Mouse (Mus musculus) gastrocnemius, adult 2 months (tissue): Measurements from ENCODE around the gene Rufy2. TPM values are rescaled to one million over a fixed set of nuclear protein-coding genes. Genes with fewer than 3 reads are reported as not detected.

ENCODE experiments used
- DNase-seq: peaks from one replicate; pipeline ENCODE4 v3.0.0; 2022
- H3K27ac ChIP-seq: fragments of 200-600 bp; 2 replicates; pipeline ENCODE4 v1.8.1; 2022; ENCODE audit warnings: mild to moderate bottlenecking
- H3K4me3 ChIP-seq: fragments of 200-600 bp; 2 replicates; pipeline ENCODE4 v1.8.1; 2022; ENCODE audit warnings: mild to moderate bottlenecking, moderate library complexity
- CTCF ChIP-seq: fragments of 200-600 bp; IDR thresholded peaks from 2 replicates; pipeline ENCODE4 v1.8.1; 2022; ENCODE audit warnings: antibody characterized with exemption, mild to moderate bottlenecking, moderate library complexity
- intact Hi-C: fragments of 180-260 bp; cut with DNase I; formaldehyde crosslinking; loops from one replicate; pipeline ENCODE4 v1.15.1; 2025
- long read RNA-seq, 2 experiments: library from polyadenylated mRNA; stranded (forward); transcript quantifications; one replicate each; pipeline ENCODE4 v2.0.0; 2021
- total RNA-seq, 2 experiments: library from RNA; stranded (reverse); gene quantifications; 2 replicates each; pipeline ENCODE4 v1.2.3; 2021

Rufy2 gene
- 1 to 10 TPM; 3.8 to 4.7 TPM for total RNA-seq
- long read RNA-seq, experiment 1, partial matches to known transcripts = 0 of 5 reads
- long read RNA-seq, experiment 1, other reads (novel, unspliced or antisense) = 5 of 5 reads
- long read RNA-seq, experiment 2, full-length matches to known transcripts = 1 of 6 reads
- long read RNA-seq, experiment 2, partial matches to known transcripts = 0 of 6 reads
- long read RNA-seq, experiment 2, other reads (novel, unspliced or antisense) = 5 of 6 reads

DNA sequence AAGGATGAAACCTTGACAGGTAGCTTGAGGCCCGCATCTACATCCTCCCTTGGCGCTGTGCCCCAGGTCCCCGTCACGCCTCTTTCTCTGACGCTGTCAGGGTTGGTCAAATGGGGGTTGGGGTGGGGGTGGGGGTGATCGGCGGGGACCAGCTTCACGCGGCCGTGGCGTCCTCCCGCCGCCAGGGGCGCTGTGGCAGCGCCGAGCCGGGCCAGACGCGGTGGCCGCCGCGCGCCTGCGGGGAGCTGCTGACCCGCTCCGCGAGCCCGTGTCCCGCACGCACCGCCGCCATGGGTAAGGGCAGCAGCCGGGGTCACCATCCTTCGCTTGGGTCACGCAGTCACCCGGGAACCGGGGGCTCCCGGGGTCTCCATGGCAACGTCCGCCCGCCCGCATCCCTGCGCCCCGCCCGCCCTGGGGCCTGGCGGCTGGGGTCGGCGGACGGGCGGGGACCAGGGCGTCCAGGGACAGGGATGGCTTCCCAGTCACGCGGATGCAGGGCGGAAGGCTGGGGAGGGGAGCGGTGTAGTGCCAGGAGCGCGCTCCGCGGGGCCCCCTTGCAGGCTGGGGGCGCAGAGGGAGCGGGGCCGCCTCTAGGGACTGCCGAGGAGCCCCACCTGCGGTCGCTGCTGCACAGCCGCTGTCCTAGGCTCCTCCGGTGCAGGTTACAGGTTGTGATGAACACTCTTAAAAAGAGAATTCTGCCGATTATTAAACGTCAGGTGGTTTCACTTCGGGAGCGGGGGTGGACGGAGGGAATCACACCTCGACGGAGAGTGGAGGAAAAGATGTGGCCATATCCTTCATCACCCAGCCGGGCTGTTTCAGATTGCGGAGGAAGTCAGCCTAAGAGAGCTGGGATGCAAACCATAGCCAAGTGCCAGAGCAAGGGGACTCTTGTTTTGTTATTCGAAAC is at the start of gene Rufy2:
Rufy2 (plus strand) TSS at position 185 of the 916 bp plus-strand sequence.
- peak; percentile 91 for DNase-seq
- intact Hi-C loops = loop anchor here (5.0 kb wide), 1 partner anchor 42 kb away; the partner anchor contains the start of genes Hnrnph3 and Pbld2
- TF ChIP-seq CTCF = peak; percentile 93
- peak within 1 kb of the TSS; percentile 89 for H3K27ac ChIP-seq
- H3K4me3 ChIP-seq = peak within 1 kb of the TSS; percentile 93

DNA sequence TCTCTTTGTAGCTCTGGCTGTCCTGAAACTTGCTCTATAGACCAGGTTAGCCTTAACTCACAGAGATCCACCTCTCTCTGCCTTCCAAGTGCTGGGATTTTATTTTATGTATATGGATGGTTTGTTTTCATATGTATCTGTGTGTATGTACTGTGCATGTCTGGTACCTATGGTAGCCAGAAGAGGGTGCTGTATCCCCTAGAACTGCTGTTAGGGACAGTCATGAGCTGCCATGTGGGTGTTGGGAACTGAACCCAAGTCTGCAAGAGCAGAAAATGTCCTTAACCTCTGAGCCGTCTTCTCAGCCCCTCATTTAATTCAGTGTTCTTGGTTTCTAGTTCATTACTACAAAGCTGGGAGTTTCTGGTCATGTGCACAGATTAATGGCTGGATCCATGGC is 47.6 kb upstream of the Rufy2 start:
- intact Hi-C loops = no loop called here
- peak; percentile 3; the same call in 1 of the 2 replicates for TF ChIP-seq CTCF
- Histone ChIP-seq H3K27ac (no peak overlapping the region), H3K4me3 (no peak overlapping the region)
- no peak for DNase-seq

DNA sequence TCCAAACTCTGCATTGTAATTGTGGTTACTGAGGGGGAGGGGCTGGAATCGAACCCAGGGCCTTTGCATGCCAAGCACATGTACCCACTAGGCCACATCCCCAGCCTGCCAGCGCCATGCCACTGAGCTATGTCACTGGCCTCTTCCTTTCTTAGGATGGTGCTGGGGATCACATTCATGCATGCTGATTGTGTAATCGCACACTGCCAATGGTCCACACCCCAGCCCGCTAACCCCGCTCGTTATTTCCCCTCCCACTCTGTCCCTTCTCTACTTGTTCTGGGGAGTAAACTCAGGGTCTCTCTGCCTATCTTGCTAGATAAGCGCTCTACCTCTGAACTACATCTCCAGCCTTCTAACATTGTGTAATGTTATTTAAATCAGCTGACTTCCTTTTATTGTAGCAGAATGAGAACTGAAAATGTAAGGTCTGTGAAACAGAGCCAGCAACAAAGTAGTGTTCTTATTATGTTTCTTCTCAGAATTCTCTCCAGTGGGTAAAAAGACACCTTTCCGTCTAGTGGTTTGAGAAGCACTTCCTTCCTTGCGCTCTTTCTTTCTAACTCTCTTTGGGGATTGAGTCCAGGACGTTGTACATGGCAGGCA is 34.9 kb upstream of the Rufy2 start:
- intact Hi-C loops = no loop called here
- TF ChIP-seq CTCF = no peak
- H3K27ac ChIP-seq = no peak overlapping the region
- DNase-seq = no peak
- H3K4me3 ChIP-seq = no peak overlapping the region

DNA sequence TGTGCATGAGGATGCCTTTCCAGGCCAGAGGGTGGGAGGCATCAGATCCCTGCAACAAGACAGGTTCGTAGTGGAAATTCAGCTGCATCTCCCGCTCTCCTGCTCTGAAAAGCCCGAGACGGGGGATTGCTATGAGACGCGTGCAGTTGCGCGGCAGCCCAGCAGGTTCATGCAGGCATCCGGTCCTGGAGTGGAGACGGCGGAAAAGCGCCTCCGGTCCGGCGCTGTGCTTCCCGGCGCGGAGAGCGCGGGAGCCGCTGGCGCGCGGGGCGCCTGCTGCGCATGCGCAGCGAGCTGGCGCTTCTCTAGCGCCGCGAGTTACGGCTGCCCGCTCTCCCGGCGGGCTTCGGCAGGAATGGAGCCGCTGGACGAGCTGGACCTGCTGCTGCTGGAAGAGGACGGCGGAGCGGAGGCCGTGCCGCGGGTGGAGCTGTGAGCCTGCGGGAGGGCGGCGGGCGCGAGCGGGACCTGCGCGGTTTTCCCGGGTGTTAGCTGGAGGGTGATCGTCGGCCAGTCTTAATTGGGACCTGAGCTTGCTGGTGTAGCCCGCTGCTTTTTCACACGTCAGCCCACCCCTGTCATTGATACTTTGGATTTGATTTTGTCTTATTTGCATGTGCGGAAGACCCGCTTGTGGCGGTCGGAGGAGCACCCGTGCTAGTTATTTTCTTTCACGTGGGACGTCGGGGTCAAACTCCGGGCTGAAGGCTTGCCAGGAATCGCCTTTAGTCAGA is 33.1 kb upstream of the Rufy2 start, which contains the start of gene Dna2:
Dna2 (plus strand) TSS at position 289 of the 734 bp plus-strand sequence.
- peak within 1 kb of the TSS; percentile 88 for H3K4me3 ChIP-seq
- peak within 1 kb of the TSS; percentile 84 for H3K27ac ChIP-seq
- DNase-seq = peak; percentile 84
- peak; percentile 41 for TF ChIP-seq CTCF
- intact Hi-C loops = no loop called here

DNA sequence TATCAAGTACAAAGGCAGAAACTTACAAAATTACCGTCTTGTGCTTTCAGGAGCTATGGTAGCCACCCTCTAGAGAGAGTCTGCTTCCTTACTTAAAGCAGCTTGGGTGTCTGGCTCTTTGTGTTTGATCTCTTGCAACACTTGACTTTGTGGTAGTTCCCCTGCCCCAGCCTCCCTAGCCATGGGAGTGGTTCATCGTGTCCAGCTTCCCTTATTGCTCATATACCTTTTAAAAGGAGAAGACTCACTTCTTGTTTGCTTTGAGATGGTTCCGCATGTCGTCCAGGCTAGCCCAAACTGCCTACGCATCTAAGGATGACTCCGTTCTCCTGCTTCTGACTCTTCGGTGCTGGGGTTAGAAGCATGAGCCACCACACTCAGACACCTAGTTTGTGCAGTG is 31.5 kb upstream of the Rufy2 start:
- H3K27ac ChIP-seq = no peak overlapping the region
- no peak for DNase-seq
- intact Hi-C loops = no loop called here
- TF ChIP-seq CTCF = no peak
- H3K4me3 ChIP-seq = no peak overlapping the region

DNA sequence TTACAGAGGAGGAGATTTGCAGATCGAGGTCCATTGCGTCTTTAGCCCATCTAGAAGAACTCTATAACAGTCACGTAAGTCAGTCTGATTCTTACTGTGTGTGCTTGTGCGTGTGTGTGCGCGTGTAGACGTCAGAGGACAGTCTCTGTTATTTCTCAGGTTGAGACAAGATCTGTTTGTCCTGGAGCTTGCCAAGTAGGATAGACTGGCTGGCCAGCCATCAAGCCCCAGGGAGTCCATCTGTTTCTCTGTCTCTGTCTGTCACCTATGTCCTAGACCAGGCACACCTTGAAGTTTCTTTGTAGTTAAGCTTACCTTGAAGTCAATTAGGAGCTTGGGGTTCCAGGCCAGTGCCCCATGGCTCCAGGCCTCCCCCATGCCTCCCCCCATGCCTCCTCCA is 16.1 kb upstream of the Rufy2 start:
- intact Hi-C loops = no loop called here
- TF ChIP-seq CTCF = no peak
- Histone ChIP-seq H3K27ac (no peak overlapping the region), H3K4me3 (no peak overlapping the region)
- no peak for DNase-seq

DNA sequence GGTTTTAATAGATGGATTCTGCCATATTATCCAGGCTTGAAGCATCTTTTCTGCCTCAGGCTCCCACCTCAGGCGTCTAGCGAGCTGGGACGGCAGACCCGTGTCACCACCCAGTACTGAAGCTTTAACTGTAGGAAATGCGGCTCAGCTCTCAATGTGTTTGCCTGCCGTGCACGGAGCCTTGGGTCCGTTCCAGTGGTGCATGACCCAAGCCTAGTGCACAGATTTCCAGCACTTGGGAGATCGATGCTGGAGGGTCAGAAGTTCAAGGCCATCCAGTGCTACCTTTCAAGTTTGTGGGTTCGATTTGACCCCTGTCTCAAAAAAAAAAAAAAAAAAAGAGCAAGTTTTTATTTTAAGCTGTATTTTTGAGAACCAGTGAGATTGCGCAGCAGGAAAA is 14.2 kb upstream of the Rufy2 start:
- Histone ChIP-seq H3K4me3 (no peak overlapping the region), H3K27ac (no peak overlapping the region)
- TF ChIP-seq CTCF = no peak
- no peak for DNase-seq
- intact Hi-C loops = no loop called here

DNA sequence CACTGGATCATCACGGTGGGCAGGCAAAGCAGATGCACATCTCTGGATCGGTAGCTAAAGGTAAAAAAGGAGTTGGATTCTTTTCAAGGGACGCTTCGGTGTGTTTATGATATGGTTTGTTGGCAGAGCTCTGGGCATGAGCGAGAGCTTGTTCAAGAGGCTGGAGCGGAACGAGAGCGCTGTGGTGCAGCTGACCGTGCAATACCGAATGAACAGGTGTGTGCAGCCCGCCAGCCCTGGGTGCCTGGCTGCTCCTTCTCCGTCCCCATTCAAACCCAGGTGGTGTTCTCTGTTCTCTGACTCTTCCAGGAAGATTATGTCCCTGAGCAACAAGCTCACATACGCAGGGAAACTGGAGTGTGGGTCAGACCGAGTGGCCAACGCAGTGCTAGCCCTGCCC is 13.7 kb upstream of the Rufy2 start:
- no peak overlapping the region for H3K27ac ChIP-seq
- no peak for TF ChIP-seq CTCF
- no peak overlapping the region for H3K4me3 ChIP-seq
- intact Hi-C loops = no loop called here
- no peak for DNase-seq

DNA sequence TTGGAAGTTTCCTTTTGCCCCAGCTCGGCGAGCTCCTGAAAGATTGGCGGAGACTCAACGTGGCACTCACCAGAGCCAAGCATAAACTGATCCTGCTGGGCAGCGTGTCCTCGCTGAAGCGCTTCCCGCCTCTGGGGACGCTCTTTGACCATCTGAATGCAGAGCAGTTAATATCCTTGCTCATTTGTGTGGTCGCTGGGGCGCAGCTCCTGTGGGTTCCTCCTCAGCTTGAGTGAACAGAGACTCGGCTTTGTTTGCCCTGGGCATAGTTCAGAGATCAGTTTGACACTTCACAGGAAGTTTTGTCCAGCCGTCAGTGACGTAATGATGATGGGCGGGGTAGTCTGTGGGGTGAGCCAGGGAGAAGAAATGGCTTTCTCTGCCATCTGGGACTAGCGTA is 8.2 kb upstream of the Rufy2 start:
- intact Hi-C loops = no loop called here
- Histone ChIP-seq H3K4me3 (no peak overlapping the region), H3K27ac (no peak overlapping the region)
- peak; percentile 38 for DNase-seq
- TF ChIP-seq CTCF = peak; percentile 9; the same call in 1 of the 2 replicates

DNA sequence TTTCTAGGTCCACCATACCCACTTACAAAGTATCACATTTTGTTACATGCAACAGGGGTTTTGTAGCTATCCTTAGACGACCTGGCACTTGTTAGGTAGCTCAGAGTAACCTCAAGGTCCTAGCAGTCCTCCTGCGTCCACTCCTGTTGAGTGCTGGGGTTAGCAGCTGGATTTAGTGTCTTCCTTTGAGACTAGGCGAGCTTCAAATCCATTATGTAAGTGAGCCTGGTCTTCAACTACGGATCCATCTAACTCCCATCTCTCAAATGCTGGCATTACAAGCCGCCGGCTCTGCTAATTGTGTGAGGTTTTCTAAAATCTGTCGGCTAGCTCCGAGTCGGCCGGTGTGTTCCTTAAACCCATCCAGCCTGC is 370 bp upstream of the Rufy2 start:
- no peak for TF ChIP-seq CTCF
- peak overlapping the region; percentile 89 for H3K27ac ChIP-seq
- intact Hi-C loops = loop anchor here (5.0 kb wide), 1 partner anchor 43 kb away; the partner anchor contains the start of genes Hnrnph3 and Pbld2
- DNase-seq = no peak
- H3K4me3 ChIP-seq = peak overlapping the region; percentile 93

DNA sequence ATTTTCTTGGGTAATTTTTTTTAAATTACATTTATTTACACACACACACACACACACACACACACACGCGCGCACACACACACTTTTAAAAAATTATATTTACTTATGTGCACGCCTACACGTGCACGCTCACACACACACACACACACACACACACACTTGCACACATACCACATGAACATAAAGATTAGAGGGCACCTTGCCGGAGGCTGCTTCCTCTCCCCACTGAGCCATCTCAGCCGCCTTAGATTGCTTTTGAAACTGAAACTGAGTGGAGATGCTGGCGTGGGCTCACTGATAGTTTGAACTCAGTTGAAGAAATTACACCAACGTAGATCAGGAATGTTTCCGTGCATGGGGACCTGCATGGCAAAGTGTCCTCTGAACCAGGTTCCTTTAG is 4.0 kb downstream of the Rufy2 start:
- no peak overlapping the region for H3K4me3 ChIP-seq
- DNase-seq = no peak
- H3K27ac ChIP-seq = no peak overlapping the region
- intact Hi-C loops = loop anchor here (5.0 kb wide), 1 partner anchor 38 kb away; the partner anchor contains the start of genes Hnrnph3 and Pbld2
- TF ChIP-seq CTCF = no peak

DNA sequence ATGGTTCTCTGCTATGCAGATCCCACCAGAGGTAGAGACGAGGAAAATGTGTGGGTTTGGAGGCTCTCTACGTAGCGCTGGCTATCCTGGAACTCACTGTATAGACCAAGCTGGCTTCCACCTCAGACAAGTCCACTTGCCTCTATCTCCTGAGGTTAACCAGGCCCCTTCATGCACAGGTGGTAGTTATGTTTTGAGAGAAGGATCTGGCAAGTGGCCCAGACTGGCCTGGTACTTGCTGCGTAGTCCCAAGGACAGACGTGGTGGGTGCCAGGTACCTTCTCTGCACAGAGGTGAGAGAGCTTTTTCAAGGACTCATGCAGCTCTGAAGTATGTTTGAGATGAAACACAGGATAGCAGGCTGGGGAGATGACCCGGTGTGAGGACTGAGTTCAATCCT is 4.5 kb downstream of the Rufy2 start:
- intact Hi-C loops = loop anchor here (5.0 kb wide), 1 partner anchor 38 kb away; the partner anchor contains the start of genes Hnrnph3 and Pbld2
- Histone ChIP-seq H3K4me3 (no peak overlapping the region), H3K27ac (no peak overlapping the region)
- no peak for DNase-seq
- no peak for TF ChIP-seq CTCF
